Mouse (Mus musculus) myocyte (in vitro differentiated cells): ENCODE measurements at regions not wholly inside any gene's neighbourhood (a gene's known extent, or its start where the extent isn't known, plus 50 kb on each side); places are given as distances from the start of the nearest gene placed in this dataset.

Experiments
- MYOD1 ChIP-seq, 3 experiments: IDR thresholded peaks; one replicate each; pipeline ENCODE4 v1.6.1; 2011; ENCODE audit warnings: control low read depth in 2 of 3, low read depth in 2 of 3, mild to moderate bottlenecking in 2 of 3, moderate library complexity in 1 of 3; ENCODE audit not compliant: insufficient read length in 2 of 3, control insufficient read depth in 1 of 3
- POLR2A ChIP-seq: IDR thresholded peaks from one replicate; pipeline ENCODE4 v1.6.1; 2011; ENCODE audit warnings: low read depth, mild to moderate bottlenecking, control low read depth, moderate library complexity; ENCODE audit not compliant: insufficient read length
- POLR2AphosphoS2 ChIP-seq: IDR thresholded peaks from one replicate; pipeline ENCODE4 v1.6.1; 2011; ENCODE audit warnings: low read depth, control low read depth; ENCODE audit not compliant: insufficient read length
- USF1 ChIP-seq: IDR thresholded peaks from one replicate; pipeline ENCODE4 v1.6.1; 2011; ENCODE audit warnings: low read depth, mild to moderate bottlenecking, control low read depth, moderate library complexity

DNA sequence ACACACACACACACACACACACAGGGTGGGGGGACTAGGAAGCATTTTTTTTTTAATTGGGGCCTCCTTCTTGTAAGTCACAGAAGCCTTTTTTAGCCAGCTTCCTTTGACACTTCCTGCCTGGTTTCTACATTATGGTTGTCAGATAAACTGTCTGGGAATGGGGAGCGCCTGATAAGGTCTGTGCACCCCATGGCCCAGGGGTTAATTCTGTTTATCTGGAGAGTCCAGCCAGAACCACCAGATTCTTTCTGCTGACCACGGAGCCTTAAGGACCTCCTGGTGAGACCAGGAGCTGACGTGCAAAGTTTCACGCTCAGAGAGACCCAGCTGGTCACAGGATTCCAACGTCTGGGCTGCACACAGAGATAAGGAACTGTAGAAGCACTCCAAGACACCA is 153.4 kb downstream of the Cand1 start:
- TF ChIP-seq POLR2A (no peak), USF1 (no peak), POLR2AphosphoS2 (no peak), MYOD1 (IDR thresholded peaks at IDR 0.05; ENCODE audit: control insufficient read depth in 1 of 3, insufficient read length in 2 of 3, low read depth in 2 of 3) (no peak)
